Mouse (Mus musculus) gonadal fat pad, adult 2 months (tissue): ENCODE measurements at regions not wholly inside any gene's neighbourhood (a gene's known extent, or its start where the extent isn't known, plus 50 kb on each side); places are given as distances from the start of the nearest gene placed in this dataset.
A peak's percentile ranks its signal among the peaks of the same experiment; 100 is the strongest.
"Not testable (repeated sequence)": the region's sequence is repeated elsewhere in the genome, so short reads cannot be mapped to it uniquely, and the experiment has no call there.

ENCODE experiments used
- DNase-seq: peaks from one replicate; pipeline ENCODE4 v3.0.0-alpha.2; 2012; ENCODE audit warnings: low read depth

DNA sequence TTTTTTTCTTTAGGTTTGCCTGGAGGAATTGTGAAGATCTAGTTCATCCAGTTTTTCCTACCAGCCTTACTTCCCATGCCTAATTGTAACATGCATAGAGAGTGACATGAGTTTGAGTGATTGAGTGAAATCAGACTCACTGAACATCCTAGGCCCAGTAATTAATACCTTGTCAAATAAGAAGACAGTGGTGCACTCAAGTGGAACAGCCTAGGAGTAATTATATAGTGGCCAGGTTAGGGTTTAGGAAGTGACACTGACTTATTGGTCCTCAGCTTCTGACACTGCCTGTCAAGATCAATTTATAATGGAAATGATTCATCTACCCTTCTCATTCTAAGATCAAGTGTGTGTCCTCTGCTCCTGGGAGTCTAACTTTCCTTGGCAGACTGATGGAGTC is 250.8 kb downstream of the Tpbg start:
- no peak for DNase-seq

DNA sequence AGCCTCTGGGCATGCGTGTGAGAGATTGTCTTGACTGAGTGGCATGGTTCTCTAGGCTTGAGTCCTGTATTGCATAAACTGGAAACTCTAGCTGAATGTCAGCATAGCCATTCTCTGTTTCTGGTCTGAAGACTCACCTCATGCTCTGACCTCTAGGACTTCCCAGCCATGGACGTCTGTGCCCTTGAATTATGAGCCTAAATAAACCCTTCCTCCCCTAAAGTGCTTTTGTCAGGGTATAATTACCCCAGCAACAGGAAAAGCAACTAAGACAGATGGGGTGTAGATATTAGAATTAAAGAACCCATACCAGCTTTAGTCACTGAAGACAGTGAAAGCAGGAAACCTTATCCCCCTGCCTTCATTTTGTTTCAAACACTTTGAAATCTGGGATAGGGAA is 253.3 kb downstream of the Tpbg start:
- DNase-seq: no peak

DNA sequence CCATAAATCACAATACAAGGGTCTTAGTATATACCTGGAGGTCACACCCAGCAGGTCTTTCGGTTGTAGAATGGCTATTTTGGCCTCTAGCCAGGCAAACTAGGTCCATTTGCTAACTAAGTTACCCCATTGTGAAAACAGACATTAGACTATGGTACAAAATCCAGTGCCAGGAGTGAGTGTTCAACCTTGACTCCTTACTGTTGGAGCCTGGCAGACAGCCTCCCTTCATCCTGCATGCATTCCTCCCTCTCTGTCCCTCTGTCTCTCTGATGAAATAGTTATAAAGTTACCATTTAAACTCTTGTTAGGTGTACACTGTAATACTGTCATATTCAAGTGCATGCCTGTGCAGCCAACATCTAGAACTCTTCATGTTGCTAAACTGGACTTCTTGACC is 254.1 kb downstream of the Tpbg start:
- no peak for DNase-seq

DNA sequence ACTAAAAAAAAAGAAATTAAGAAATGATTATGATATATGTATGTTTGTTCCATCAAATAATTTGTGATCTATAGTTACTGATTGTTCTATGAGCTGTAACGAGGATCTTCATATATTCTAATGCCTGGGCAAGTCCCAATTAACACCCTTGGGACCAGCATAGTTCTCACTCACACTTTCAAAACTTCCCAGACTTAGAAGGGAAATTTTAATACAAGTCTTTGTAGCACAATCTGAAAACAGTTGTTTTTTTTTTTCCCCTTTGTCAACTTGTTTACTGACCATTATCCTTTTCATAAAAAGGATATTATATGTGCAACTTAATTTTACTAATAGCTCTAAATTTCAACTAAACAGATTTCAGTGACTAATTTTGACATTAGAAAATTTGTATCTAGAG is 257.1 kb downstream of the Tpbg start:
- no peak for DNase-seq

DNA sequence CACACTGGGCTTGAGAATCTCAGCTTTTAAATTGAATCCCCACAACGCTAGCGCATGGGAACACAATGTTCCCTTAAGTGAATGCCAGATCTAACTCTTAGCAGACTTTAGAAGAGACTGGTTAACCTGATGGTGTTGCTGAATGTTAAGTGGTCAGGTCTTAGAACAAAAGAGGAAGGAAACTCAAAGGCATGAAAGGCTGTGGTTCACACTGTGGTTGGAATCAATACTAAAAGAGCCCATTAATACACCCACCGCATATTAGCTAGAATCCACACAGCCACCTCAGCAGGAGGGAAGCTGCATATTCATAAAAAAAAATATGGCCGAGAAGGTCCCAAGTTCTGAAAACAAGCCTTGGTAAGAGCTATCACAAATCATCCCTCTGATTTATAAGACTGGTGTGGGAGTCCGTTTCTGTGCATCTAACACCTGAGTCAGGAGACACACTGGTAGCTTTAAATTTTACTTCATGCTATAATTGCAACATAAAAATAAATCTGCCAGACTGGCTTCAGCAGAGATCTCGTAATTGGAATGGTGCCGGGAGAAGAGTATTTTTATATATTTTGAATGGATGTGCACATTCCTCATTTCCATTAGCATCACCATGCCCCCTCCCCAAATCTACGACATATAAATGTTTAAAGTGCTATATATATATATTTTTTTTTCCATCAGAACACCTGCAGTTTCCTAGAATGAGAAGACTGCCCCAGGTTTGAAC is 259.3 kb downstream of the Tpbg start:
- no peak for DNase-seq

DNA sequence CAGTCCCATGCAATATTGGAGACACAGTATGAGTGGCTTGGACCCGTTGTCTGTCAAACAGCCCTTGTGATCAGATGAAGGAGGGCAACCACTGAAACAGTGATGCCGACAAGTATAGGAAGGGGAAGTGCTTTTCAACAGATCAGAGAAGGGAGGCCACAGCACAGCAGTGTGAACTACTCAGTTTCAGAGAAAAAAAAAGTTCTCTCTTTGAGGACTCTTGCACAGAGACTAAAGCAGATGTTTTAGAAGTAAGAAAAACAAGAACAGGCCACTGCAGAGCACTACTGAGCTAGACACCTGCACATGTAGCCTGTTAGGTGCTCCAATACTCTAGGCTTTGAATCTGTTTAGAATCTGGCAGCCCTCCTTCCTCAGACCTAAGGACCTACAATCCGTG is 261.4 kb downstream of the Tpbg start:
- DNase-seq: no peak

DNA sequence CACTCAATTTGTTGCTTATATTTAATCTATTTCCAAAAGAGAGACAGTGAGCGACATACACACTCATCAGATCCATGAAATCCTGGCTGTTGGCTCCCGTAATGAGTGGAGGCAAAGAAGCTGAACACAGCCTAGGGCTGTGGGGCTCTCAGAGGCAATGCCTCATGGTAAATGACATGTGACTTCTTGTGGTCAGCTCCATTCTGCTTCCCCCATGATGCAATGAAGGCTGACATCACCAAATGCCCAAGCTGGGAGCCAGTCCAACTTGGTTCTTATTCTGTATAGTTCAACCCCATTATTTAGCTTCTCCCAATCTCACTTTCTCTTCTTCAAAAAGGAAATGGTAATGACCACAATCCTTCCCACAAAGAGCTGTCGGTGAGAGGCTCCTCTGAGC is 262.5 kb downstream of the Tpbg start:
- no peak for DNase-seq

DNA sequence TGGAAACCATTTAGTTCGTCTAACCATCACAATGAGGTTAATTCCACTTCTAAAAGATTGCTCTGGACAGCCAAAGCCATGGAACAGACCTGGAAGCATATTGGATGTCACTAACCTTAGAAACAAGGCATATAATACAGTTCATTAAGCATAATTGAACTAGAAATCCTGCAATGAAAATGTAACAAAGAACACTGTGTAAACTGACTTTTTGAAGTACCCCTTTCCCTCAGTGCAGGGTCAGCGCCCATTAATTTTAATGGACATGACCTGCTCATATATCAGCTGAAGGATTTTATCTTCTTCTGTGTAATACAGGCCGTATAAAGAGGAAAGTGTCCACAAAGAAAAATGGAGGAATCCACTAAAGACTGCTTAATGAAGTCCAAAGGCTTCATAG is 263.7 kb downstream of the Tpbg start:
- no peak for DNase-seq

DNA sequence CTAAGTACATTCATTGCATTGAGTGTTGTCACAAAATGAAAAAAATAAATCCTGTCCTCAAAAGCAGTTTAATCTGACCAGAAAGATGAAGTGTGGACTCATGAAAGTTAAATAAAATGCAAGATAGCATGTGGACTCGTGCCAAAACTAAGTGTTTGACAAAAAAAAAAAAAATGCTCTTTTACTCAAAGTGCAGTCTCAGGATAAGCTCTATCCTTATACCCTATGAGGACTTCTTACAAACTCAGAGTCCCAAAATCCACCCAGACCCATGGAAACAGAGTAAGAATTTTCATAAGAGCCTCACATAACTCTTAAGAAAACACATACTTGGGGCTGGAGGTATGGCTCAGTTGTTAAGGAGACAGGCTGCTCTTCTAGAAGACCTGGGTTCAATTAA is 267.7 kb downstream of the Tpbg start:
- no peak for DNase-seq

DNA sequence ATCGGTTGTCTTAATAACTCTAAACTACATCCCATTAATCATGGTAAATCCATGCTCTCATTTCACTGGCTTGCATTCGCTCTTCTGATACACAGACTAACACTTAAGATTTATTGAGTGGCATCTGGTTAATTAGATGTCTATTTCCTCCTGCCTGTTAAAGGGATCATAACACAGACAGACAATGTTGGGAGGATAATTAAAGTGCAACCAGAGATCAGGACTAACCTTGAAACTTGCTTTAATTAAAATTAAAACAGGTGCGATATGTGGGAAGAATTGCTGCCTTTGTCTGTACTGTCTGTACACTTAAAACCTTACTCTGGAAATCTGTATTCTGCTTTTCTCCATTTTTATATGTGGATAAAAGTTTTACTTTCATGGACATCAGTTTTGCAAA is 277.2 kb downstream of the Tpbg start:
- DNase-seq: no peak

DNA sequence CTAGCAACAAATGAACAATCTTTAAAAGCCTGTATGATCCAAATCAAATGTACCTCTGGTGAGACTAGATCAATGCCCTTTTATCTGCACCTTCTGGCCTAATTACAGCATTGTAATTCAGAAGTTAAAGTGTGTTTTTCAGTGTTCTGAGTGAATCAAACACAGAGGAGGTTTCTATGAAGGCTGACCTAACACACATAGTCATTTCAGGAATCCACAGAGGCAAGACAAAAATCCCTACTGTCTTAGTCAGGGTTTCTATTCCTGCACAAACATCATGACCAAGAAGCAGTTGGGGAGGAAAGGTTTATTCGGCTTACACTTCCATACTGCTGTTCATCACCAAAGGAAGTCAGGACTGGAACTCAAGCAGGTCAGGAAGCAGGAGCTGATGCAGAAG is 293.4 kb downstream of the Tpbg start:
- not testable (repeated sequence) for DNase-seq

DNA sequence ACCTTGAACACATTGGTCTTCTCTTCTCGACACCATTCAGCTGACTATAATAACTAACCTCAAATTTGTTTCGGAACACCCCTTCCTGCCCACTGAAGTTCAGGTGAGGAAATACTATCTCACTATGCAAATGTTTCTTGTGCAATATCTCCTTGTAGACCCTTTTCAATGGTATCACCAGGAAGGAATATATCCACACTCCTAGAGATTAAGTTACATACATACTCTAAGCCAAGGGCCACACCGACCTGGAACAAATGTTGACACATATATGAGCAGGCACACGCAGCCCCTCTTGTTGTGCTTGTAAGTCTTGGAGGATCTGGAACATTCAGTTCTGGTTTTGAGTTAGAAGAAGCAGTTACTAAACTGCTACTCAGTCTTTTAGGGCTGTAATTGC is 303.7 kb downstream of the Tpbg start:
- DNase-seq: no peak

DNA sequence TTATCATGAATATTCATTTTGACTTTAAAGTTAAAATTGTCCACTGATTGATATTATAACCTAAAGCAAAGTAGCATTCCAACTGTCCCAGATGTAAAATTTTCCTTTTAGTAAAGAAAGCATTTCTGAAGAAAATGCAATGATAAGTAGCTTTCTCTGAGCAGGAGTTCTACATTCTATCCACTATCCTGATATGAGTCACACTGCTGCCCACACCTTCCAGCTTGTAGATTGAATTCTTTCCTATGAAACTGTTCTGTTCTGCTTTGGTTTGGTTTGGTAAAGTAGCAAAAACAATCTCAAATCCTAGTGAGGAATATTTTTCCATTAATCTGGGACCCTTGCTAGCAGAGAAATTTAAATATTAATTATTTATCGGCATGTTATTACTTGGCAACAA is 304.4 kb downstream of the Ube2cbp start:
- no peak for DNase-seq

DNA sequence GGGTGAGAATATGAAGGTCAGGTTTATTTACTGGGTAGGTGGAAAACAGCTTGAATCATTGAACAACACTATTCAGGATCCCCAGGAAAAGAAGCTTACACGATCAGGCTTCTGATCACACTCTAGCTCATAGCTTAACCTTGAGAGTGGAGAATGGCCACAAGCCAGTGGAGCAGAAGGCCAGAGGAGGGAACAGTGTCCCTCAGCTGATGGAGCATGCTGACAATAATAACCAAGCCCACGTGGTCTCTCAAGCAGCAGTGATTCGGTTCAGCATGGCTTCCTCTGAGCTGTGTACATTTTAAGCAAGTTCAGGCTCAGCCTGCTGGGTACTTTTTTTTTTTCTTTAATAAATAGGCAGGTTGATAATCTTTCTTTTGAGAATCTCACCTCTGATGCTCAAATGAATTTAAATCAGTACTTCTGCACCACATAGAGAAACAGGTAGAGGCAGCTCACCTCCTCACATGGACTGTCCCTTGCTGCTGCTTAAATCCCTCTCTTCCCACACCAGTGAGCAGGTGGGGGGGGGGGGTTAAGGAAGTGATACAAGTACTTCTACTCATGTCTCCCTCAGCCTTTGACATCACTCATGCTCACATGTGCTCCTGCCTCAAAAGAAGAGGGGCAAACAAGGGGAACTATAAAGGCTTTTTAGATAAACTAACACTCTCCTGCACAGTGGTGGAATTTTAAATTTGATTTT is 298.2 kb downstream of the Ube2cbp start:
- DNase-seq: no peak

DNA sequence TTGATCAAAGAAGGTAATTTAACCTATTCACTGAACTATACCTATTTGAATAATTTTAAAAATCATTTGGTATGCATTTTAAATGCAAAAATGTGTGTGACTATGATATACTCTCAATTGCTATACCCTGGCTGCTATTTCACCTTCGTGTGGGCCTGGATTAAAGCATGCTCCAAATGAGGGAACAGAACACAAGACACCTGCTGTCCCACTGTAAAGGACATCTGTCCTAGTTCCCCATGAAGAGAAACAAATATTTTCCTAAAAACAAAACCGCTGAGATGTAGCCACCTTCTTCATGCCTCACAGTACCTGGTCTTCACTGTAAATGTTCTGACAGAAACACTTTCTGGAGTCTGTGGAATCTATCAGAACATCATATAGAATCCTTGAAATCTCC is 294.0 kb downstream of the Ube2cbp start:
- DNase-seq: no peak

DNA sequence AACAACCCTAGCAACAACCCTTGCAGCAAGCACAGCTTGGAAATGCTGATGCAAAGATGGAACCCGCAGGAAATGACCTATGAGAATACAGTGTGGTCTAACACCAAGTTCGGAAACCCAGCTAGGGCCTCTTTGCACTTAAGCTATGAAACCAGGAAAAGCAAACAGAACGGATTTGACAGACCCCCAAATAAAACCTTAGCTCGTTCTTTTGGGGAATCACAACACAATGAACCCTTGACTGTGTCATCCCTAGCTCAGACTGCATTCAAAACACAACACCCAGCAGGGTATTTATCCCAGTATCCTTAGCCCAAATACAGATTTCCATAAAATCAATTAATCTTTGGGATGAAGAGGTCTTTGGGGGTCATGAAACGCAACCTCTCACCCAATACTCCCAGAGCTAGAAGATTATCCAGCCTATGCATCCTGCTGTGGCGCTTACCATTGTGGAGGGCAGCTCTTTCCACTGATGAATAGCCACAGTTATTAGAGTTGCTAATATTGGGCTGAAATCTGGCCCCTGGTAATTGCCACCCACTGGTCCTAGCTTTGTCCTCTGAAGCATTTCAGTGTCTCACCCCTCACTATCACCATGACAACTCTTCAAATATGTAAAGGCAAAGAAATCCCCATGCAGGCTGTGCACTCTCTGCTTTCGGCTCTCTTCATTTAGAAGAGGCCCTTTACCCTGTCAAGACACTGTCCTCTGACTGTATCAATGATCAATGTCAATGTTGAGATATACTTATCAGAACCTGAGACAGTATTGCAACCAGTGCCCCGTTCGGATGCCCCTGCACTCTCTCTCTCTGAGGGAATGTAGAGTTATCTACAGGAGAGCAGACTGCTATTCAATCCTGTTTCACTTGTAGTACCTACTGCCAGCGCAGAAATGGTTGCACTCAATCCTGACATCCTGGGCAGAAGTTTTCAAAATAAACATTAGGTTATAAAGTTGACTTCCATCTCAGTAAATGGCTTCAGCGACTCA is 277.7 kb downstream of the Ube2cbp start:
- DNase-seq: no peak

DNA sequence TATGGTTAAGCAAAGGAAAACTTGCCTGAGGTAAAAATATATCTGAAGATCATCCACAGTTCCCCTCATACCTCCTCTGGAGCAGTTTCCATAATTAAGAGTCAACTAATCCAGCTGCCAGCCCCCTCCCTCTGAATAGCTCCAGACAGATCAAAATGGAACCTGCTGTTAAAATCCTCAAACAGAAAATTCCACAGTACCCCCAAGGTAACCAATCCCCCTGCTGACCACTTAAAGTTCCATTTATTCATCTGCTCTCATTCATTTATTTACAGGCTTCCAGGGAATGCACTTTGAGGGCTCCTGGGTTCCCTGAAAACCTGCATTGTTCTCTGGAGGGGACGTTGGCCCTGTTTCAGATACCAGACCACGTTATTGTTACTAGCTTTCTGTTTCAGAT is 275.9 kb downstream of the Ube2cbp start:
- DNase-seq: no peak

DNA sequence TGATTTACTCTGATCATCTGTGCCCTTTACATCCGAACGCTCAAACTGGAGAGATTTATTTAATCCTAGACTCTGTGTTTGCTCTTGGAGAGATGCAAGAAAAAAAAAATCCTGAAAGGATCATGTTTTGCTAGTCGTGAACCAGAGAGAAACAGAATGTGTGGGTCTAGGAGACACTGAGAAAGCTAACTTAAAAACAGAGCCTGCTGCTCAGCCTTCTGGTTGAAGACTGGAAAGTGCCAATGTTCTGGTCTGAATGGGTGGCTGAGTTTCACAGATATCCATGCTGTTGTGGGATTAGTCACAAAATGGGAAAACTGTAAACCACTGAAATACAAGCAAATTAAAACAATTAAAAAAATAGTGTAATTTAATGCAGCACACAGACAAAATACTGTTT is 259.7 kb downstream of the Ube2cbp start:
- no peak for DNase-seq

DNA sequence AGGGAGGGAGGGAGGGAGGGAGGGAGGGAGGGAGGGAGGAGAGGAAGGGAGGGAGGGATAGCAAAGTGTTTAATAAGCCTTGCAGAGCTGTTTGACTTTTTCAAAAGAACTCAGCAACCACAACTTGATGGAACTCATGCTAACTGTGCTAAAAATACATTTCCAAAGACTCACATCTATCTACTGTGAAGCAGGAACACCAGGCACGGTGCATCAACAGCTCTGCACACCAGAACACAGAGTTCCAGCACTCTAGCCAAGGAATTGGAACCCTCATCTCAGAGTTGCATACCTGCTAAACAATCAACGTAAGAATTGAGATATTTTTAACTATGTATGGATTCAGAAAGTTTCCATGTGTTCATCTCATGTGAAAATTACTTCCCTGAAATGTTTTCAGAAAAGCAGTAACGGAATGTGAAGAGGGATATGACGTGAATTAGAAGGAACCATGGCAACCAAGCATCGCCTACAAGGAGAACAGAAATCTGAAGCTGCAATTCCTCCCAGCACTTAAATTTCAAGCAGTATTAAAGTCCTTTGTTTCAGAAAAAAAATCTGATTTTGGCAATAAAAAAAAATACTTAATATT is 256.3 kb downstream of the Ube2cbp start:
- DNase-seq: no peak

DNA sequence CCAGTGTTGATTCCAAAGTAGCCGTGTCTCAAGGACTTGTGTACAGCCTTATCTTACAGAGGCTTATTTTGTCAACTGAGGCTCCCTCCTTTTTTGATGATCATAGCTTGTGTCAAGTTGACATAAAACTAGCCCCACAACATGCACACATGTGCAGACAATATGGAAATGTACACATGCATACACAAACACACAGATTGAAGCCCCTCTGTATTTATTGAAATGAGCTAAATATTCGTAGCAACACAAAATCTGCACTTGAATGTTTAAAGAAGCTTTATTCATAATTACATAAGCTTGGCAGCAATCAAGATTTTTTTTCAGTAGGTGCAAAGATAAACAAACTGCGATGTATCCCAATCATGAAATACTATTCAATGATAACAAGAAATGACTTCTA is 253.5 kb downstream of the Ube2cbp start:
- DNase-seq: no peak

DNA sequence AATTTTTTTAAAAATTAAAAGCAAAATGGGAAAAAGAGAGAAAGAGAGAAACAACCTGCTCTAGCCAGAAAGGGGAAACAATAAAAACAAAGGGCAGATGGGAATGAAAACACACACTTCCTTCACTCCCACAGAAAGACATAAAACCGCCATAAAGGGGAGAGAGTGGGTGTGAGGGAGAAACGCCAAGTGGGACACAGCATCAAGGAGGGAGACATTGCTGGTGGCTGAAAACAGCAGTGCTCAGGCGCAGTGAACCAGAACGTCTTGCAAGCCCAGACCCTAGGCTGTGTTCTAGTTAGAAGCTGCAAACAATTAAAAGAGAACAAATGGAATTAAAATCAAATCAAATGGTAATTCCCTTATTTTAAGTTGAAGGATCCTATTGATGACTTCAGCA is 245.1 kb downstream of the Ube2cbp start:
- peak; percentile 16 for DNase-seq

DNA sequence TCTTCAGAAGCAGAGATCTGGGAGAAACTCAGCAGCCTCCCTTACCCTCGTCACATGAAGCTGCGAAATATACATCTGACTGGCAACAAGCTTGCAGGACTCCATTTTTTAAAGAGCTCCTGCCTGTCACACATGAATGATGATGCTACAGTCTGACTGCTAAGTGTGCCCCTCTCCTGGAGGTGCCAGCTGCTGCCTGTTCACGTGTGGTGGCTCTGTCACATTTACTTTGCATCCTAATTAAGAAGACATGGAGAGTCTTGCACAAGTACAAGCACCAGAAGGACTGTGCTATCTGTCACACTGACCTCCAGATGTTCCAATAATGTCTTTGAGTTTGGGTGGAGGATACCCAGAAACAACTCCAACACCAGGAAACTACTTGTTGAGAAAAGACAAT is 240.2 kb downstream of the Ube2cbp start:
- no peak for DNase-seq
